Mouse (Mus musculus) myocyte (in vitro differentiated cells): ENCODE data around the gene Rbpjl.

Experiments used
- E2F4 ChIP-seq: IDR thresholded peaks from one replicate; pipeline ENCODE4 v1.6.1; 2011; ENCODE audit warnings: mild to moderate bottlenecking, control low read depth, moderate library complexity; ENCODE audit not compliant: insufficient read depth
- MAX ChIP-seq: IDR thresholded peaks from one replicate; pipeline ENCODE4 v1.6.1; 2011; ENCODE audit warnings: low read depth, mild to moderate bottlenecking, control low read depth
- POLR2A ChIP-seq: IDR thresholded peaks from one replicate; pipeline ENCODE4 v1.6.1; 2011; ENCODE audit warnings: low read depth, mild to moderate bottlenecking, control low read depth, moderate library complexity; ENCODE audit not compliant: insufficient read length
- REST ChIP-seq: IDR thresholded peaks from one replicate; pipeline ENCODE4 v1.6.1; 2011; ENCODE audit warnings: mild to moderate bottlenecking, control low read depth, moderate library complexity; ENCODE audit not compliant: insufficient read depth, insufficient read length
- TCF12 ChIP-seq: IDR thresholded peaks from one replicate; pipeline ENCODE4 v1.6.1; 2011; ENCODE audit warnings: mild to moderate bottlenecking, control low read depth; ENCODE audit not compliant: poor library complexity, insufficient read depth, severe bottlenecking
- TCF3 ChIP-seq: IDR thresholded peaks from one replicate; pipeline ENCODE4 v1.6.1; 2011; ENCODE audit warnings: low read depth, control low read depth; ENCODE audit not compliant: insufficient read length
- USF1 ChIP-seq: IDR thresholded peaks from one replicate; pipeline ENCODE4 v1.6.1; 2011; ENCODE audit warnings: low read depth, mild to moderate bottlenecking, control low read depth, moderate library complexity

DNA sequence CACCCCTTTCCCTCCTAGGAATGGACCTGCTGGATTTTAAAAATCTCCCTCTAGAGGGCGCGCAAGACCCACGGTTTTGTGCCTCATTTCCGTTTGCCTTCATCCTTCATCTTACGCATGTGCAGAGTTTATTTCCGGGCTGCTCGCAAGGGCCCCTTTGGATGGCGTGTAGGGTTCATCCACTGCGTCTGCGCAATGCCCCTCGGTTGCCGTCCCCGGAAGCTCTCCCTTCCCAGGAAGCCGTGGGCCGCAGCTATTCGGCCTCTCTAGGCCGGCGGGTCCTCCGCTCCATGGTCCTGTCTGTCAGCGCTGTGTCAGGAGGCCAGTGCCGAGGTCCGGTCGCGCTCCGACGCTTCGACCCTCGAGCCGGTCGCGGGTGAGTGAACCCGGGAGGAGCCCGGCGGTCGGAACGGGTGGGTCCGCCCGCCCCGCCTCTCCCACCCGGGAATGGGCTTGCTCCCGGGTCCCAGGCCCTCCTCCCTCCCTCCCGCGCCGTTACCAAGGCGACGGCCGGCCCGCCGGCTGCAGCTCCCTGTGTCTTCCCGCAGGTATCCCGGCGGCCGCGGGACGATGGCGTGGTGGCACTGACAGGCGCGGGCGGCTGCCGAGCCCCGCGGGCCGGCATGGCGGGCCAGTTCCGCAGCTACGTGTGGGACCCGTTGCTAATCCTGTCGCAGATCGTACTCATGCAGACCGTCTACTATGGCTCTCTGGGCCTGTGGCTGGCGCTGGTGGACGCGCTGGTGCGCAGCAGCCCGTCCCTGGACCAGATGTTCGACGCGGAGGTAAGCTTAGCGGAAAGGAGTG is 58.0 kb downstream of the Rbpjl start, which contains the start of gene Gm20458:
- TF ChIP-seq POLR2A (peak; percentile 82), REST (no peak), E2F4 (no peak), MAX (no peak), TCF12 (no peak), TCF3 (no peak), USF1 (no peak)
